Mouse (Mus musculus) bone marrow macrophage, adult 2 months (primary cell): ENCODE data around the gene Pitpnc1. TPM values are rescaled to one million over a fixed set of nuclear protein-coding genes. Genes with fewer than 3 reads are reported as not detected.

Source experiments
- H3K27ac ChIP-seq: 2 replicates; pipeline ENCODE4 v1.5.1; 2012; ENCODE audit warnings: low read depth, low read length; ENCODE audit not compliant: insufficient read depth
- H3K4me1 ChIP-seq: 2 replicates; pipeline ENCODE4 v1.6.1; 2012; ENCODE audit warnings: low read length; ENCODE audit not compliant: control insufficient read depth, insufficient read depth
- H3K4me3 ChIP-seq: 2 replicates; pipeline ENCODE4 v1.5.1; 2012; ENCODE audit warnings: mild to moderate bottlenecking, low read length, moderate library complexity; ENCODE audit not compliant: insufficient read depth
- CTCF ChIP-seq: IDR thresholded peaks from 2 replicates; pipeline ENCODE4 v1.5.1; 2012; ENCODE audit warnings: low read depth, mild to moderate bottlenecking, low read length, moderate library complexity
- POLR2A ChIP-seq: IDR thresholded peaks from 2 replicates; pipeline ENCODE4 v1.6.1; 2012; ENCODE audit warnings: mild to moderate bottlenecking, low read depth, low read length, borderline replicate concordance
- polyA plus RNA-seq: library from polyadenylated mRNA; stranded (reverse); fragments of >200 nt; gene quantifications from 2 replicates; pipeline ENCODE4 v1.2.4, GENCODE M21; 2012; ENCODE audit not compliant: missing spikeins, insufficient read depth, insufficient read length

Gene Pitpnc1
- polyA plus RNA-seq, 1 experiment: 14.6 TPM

- Histone ChIP-seq H3K4me3 (no peak overlapping the region), H3K4me1 (peaks cover 2% of the 10 kb centered on the region; the same call in 1 of the 2 replicates), H3K27ac (no peak overlapping the region)
- TF ChIP-seq POLR2A (no peak), CTCF (no peak)
Measured at GRCm38 (mm10) chr11:107377326-107377725, 93.2 kb downstream of the Pitpnc1 start.

GRCm38 (mm10) chr11:107376272-107376671, 94.2 kb downstream of the Pitpnc1 start:
- no peak for TF ChIP-seq CTCF
- TF ChIP-seq POLR2A: no peak
- Histone ChIP-seq H3K4me1 (peaks cover 2% of the 10 kb centered on the region; the same call in 1 of the 2 replicates), H3K4me3 (no peak overlapping the region), H3K27ac (no peak overlapping the region)

DNA sequence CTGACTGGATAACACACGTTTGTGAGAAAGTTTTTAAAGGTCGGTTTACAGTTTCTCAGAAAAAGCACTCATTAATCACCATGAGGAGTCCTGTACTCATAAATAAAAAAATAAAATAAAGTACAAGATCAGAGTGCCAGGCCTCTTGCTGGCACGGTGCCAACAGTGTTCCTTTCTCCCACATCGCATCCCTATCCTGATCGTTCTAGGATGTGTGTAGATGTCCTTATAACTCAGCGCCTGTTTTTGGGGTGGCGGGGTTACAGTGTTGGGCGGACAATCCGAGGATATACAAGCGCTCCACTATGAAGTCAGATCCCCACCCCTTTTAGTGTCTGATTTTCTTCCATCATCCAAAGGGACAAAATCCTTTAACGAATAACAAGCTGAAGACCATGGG, 94.7 kb downstream of the Pitpnc1 start:
- H3K27ac ChIP-seq: no peak overlapping the region

GRCm38 (mm10) chr11:107373569-107373968, 96.9 kb downstream of the Pitpnc1 start:
- Histone ChIP-seq H3K4me1 (peaks cover 11% of the 10 kb centered on the region), H3K4me3 (no peak overlapping the region), H3K27ac (no peak overlapping the region)
- TF ChIP-seq POLR2A (no peak), CTCF (no peak)

More for the DNA sequence above, 94.7 kb downstream of the Pitpnc1 start:
- Histone ChIP-seq H3K4me1 (peaks cover 4% of the 10 kb centered on the region), H3K4me3 (no peak overlapping the region)
- TF ChIP-seq POLR2A: no peak
- TF ChIP-seq CTCF: no peak

DNA sequence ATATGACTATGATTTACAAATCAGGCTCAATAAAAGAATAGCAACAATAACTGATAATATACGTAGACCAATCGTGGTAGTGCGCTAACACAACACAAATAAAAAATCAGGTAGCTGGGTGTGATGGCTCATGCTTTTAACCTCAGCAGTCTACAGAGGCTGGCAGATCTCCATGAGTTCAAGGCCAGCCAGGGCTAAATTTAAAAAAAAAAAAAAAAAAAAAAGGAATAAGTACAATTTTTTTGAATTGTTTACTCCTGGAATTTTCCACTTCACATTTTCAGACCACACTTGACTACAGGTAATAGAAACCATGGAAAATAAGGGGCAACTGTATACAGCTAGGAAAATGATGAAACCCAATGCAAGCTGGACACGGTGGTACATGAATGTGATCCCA, 97.3 kb downstream of the Pitpnc1 start:
- TF ChIP-seq POLR2A: no peak
- TF ChIP-seq CTCF: no peak
- Histone ChIP-seq H3K4me3 (no peak overlapping the region), H3K4me1 (peaks cover 11% of the 10 kb centered on the region), H3K27ac (no peak overlapping the region)

DNA sequence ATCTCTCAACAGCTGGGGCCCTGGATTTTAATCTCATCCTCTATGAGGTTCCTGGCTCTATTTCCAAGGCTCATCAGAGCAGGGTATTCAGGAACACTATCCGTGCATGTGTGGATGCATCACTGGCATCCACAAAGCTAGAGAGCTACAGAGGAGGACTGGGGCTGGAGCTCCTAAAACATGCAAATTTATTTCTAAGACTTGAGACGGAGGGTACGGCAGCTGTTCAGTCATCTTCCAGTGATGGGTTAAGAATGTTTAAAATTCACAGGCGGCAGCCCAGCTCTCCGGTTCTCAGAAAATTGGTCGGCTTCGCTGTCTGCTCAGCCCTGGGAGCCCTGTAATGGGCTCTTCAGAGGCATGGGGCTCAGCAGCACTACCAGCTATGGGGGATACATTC, 97.8 kb downstream of the Pitpnc1 start:
- peaks cover 11% of the 10 kb centered on the region for H3K4me1 ChIP-seq

GRCm38 (mm10) chr11:107370476-107370875, 100.0 kb downstream of the Pitpnc1 start:
- no peak overlapping the region for H3K27ac ChIP-seq

More for the DNA sequence above, 97.8 kb downstream of the Pitpnc1 start:
- TF ChIP-seq CTCF (no peak), POLR2A (no peak)
- Histone ChIP-seq H3K27ac (no peak overlapping the region), H3K4me3 (no peak overlapping the region)

GRCm38 (mm10) chr11:107369661-107370060, 100.8 kb downstream of the Pitpnc1 start:
- no peak overlapping the region for H3K27ac ChIP-seq
- H3K4me3 ChIP-seq: no peak overlapping the region
- peaks cover 10% of the 10 kb centered on the region for H3K4me1 ChIP-seq
- no peak for TF ChIP-seq POLR2A

More at GRCm38 (mm10) chr11:107370476-107370875, 100.0 kb downstream of the Pitpnc1 start:
- Histone ChIP-seq H3K4me1 (peaks cover 10% of the 10 kb centered on the region), H3K4me3 (no peak overlapping the region)
- TF ChIP-seq POLR2A (no peak), CTCF (no peak)

- Histone ChIP-seq H3K27ac (no peak overlapping the region), H3K4me1 (peaks cover 10% of the 10 kb centered on the region), H3K4me3 (no peak overlapping the region)
- no peak for TF ChIP-seq CTCF
- TF ChIP-seq POLR2A: no peak
Measured at GRCm38 (mm10) chr11:107365938-107366712, 104.4 kb downstream of the Pitpnc1 start.

GRCm38 (mm10) chr11:107358695-107359094, 111.8 kb downstream of the Pitpnc1 start:
- Histone ChIP-seq H3K4me1 (no peaks in the 10 kb centered on the region), H3K27ac (no peak overlapping the region), H3K4me3 (no peak overlapping the region)
- TF ChIP-seq POLR2A: no peak
- TF ChIP-seq CTCF: no peak

- Histone ChIP-seq H3K27ac (no peak overlapping the region), H3K4me3 (no peak overlapping the region), H3K4me1 (no peaks in the 10 kb centered on the region)
- TF ChIP-seq POLR2A (no peak), CTCF (no peak)
Measured at GRCm38 (mm10) chr11:107356224-107356623, 114.3 kb downstream of the Pitpnc1 start.
